Mouse (Mus musculus): Measurements from ENCODE around the gene Ube2c. TPM values are rescaled to one million over a fixed set of nuclear protein-coding genes. Genes with fewer than 3 reads are reported as not detected.

Gene Ube2c
- polyA plus RNA-seq (2016; fragmentation: Nextera tagmentation; extraction: Ambion mirVana), result 472 and 488 TPM in 2 replicates

- ATAC-seq (ENCODE audit: insufficient number of reproducible peaks, insufficient read depth, low FRiP score, low TSS enrichment), result peak; percentile 99
- WGBS, result 2% methylated on average over 53 of the region's 53 CpGs
- H3K36me3 ChIP-seq, result peaks cover 56% of the 10 kb centered on the region
Measured at GRCm38 (mm10) chr2:164769258-164770037, at the start of gene Ube2c. Gene Ube2c (plus strand): TSS chr2:164769898.

GRCm38 (mm10) chr2:164723276-164723675 lies 46.4 kb upstream of the Ube2c start:
- no peaks in the 10 kb centered on the region; the same call in 1 of the 2 replicates for H3K4me1 ChIP-seq
- H3K4me3 ChIP-seq, result no peak overlapping the region
- no peaks in the 10 kb centered on the region for H3K27me3 ChIP-seq
- H3K9ac ChIP-seq, result no peak overlapping the region
- no peaks in the 10 kb centered on the region for H3K36me3 ChIP-seq
- no peaks in the 10 kb centered on the region for H3K9me3 ChIP-seq
- H3K4me2 ChIP-seq (replicated peaks), result no peak overlapping the region
- 48% methylated on average over 4 of the region's 4 CpGs for WGBS
- no peak for ATAC-seq (ENCODE audit: insufficient number of reproducible peaks, insufficient read depth, low FRiP score, low TSS enrichment)
- no peak overlapping the region for H3K27ac ChIP-seq

More at GRCm38 (mm10) chr2:164769258-164770037, at the start of gene Ube2c:
- peak within 1 kb of the TSS; percentile 80 for H3K4me2 ChIP-seq (replicated peaks)
- peak within 1 kb of the TSS; percentile 79 for H3K9ac ChIP-seq
- H3K27me3 ChIP-seq, result no peaks in the 10 kb centered on the region
- no peaks in the 10 kb centered on the region for H3K9me3 ChIP-seq
- H3K27ac ChIP-seq, result peak within 1 kb of the TSS; percentile 64
- H3K4me1 ChIP-seq, result peaks cover 23% of the 10 kb centered on the region
- peak within 1 kb of the TSS; percentile 91 for H3K4me3 ChIP-seq

- Histone ChIP-seq H3K9me3 (no peaks in the 10 kb centered on the region), H3K4me1 (no peaks in the 10 kb centered on the region), H3K9ac (no peak overlapping the region), H3K27ac (no peak overlapping the region), H3K27me3 (no peaks in the 10 kb centered on the region), H3K36me3 (no peaks in the 10 kb centered on the region), H3K4me3 (no peak overlapping the region), H3K4me2 (replicated peaks) (no peak overlapping the region)
- no peak for ATAC-seq (ENCODE audit: insufficient number of reproducible peaks, insufficient read depth, low FRiP score, low TSS enrichment)
- WGBS, result 20% methylated on average over 6 of the region's 6 CpGs
Measured at GRCm38 (mm10) chr2:164725895-164726619, 43.6 kb upstream of the Ube2c start.

GRCm38 (mm10) chr2:164731719-164732118 lies 38.0 kb upstream of the Ube2c start:
- no peaks in the 10 kb centered on the region for H3K4me1 ChIP-seq
- H3K9ac ChIP-seq, result no peak overlapping the region
- no peaks in the 10 kb centered on the region for H3K36me3 ChIP-seq
- WGBS, result 78% methylated on average over 5 of the region's 5 CpGs
- no peaks in the 10 kb centered on the region for H3K9me3 ChIP-seq
- no peak overlapping the region for H3K27ac ChIP-seq
- no peaks in the 10 kb centered on the region for H3K27me3 ChIP-seq
- no peak for ATAC-seq (ENCODE audit: insufficient number of reproducible peaks, insufficient read depth, low FRiP score, low TSS enrichment)
- H3K4me2 ChIP-seq (replicated peaks), result no peak overlapping the region
- H3K4me3 ChIP-seq, result no peak overlapping the region

GRCm38 (mm10) chr2:164733259-164733658 lies 36.4 kb upstream of the Ube2c start:
- H3K4me2 ChIP-seq (replicated peaks), result no peak overlapping the region
- no peak overlapping the region for H3K4me3 ChIP-seq
- no peak for ATAC-seq (ENCODE audit: insufficient number of reproducible peaks, insufficient read depth, low FRiP score, low TSS enrichment)
- no peak overlapping the region for H3K9ac ChIP-seq
- no peaks in the 10 kb centered on the region for H3K27me3 ChIP-seq
- no peaks in the 10 kb centered on the region for H3K4me1 ChIP-seq
- no peaks in the 10 kb centered on the region for H3K9me3 ChIP-seq
- no peak overlapping the region for H3K27ac ChIP-seq
- H3K36me3 ChIP-seq, result no peaks in the 10 kb centered on the region
- WGBS, result 89% methylated on average over 2 of the region's 2 CpGs

- H3K9me3 ChIP-seq, result no peaks in the 10 kb centered on the region
- ATAC-seq (ENCODE audit: insufficient number of reproducible peaks, insufficient read depth, low FRiP score, low TSS enrichment), result no peak
- H3K4me3 ChIP-seq, result no peak overlapping the region
- no peak overlapping the region for H3K27ac ChIP-seq
- 87% methylated on average over 5 of the region's 5 CpGs for WGBS
- H3K27me3 ChIP-seq, result no peaks in the 10 kb centered on the region
- H3K9ac ChIP-seq, result no peak overlapping the region
- H3K4me2 ChIP-seq (replicated peaks), result no peak overlapping the region
- no peaks in the 10 kb centered on the region for H3K4me1 ChIP-seq
- H3K36me3 ChIP-seq, result no peaks in the 10 kb centered on the region
Measured at GRCm38 (mm10) chr2:164734839-164735238, 34.9 kb upstream of the Ube2c start.

- no peaks in the 10 kb centered on the region for H3K9me3 ChIP-seq
- no peaks in the 10 kb centered on the region for H3K36me3 ChIP-seq
- ATAC-seq (ENCODE audit: insufficient number of reproducible peaks, insufficient read depth, low FRiP score, low TSS enrichment), result no peak
- no peaks in the 10 kb centered on the region for H3K27me3 ChIP-seq
- 83% methylated on average over 5 of the region's 5 CpGs for WGBS
- H3K4me1 ChIP-seq, result no peaks in the 10 kb centered on the region
- no peak overlapping the region for H3K4me3 ChIP-seq
- no peak overlapping the region for H3K27ac ChIP-seq
- no peak overlapping the region for H3K4me2 ChIP-seq (replicated peaks)
- H3K9ac ChIP-seq, result no peak overlapping the region
Measured at GRCm38 (mm10) chr2:164735446-164735845, 34.3 kb upstream of the Ube2c start.

GRCm38 (mm10) chr2:164737377-164738090 lies 32.2 kb upstream of the Ube2c start:
- H3K4me1 ChIP-seq, result no peaks in the 10 kb centered on the region
- WGBS, result 73% methylated on average over 3 of the region's 3 CpGs
- H3K4me2 ChIP-seq (replicated peaks), result no peak overlapping the region

GRCm38 (mm10) chr2:164739876-164740275 lies 29.8 kb upstream of the Ube2c start:
- 47% methylated on average over 7 of the region's 7 CpGs for WGBS
- Histone ChIP-seq H3K9me3 (no peaks in the 10 kb centered on the region), H3K4me2 (replicated peaks) (no peak overlapping the region), H3K36me3 (no peaks in the 10 kb centered on the region), H3K4me1 (peaks cover under 1% of the 10 kb centered on the region; the same call in 1 of the 2 replicates), H3K4me3 (no peak overlapping the region), H3K9ac (no peak overlapping the region), H3K27me3 (no peaks in the 10 kb centered on the region), H3K27ac (no peak overlapping the region)
- ATAC-seq (ENCODE audit: insufficient number of reproducible peaks, insufficient read depth, low FRiP score, low TSS enrichment), result no peak

More at GRCm38 (mm10) chr2:164737377-164738090, 32.2 kb upstream of the Ube2c start:
- no peak overlapping the region for H3K4me3 ChIP-seq
- no peak overlapping the region for H3K9ac ChIP-seq
- no peak for ATAC-seq (ENCODE audit: insufficient number of reproducible peaks, insufficient read depth, low FRiP score, low TSS enrichment)
- no peaks in the 10 kb centered on the region for H3K36me3 ChIP-seq
- H3K27me3 ChIP-seq, result no peaks in the 10 kb centered on the region
- H3K27ac ChIP-seq, result no peak overlapping the region
- H3K9me3 ChIP-seq, result no peaks in the 10 kb centered on the region

GRCm38 (mm10) chr2:164744987-164745386 lies 24.7 kb upstream of the Ube2c start:
- no peak overlapping the region for H3K27ac ChIP-seq
- peaks cover 16% of the 10 kb centered on the region; the same call in 1 of the 2 replicates for H3K36me3 ChIP-seq
- H3K27me3 ChIP-seq, result no peaks in the 10 kb centered on the region
- no peaks in the 10 kb centered on the region for H3K9me3 ChIP-seq
- H3K4me3 ChIP-seq, result peak overlapping the region; percentile 77
- peak overlapping the region; percentile 83 for H3K9ac ChIP-seq
- peak overlapping the region; percentile 75 for H3K4me2 ChIP-seq (replicated peaks)
- H3K4me1 ChIP-seq, result peaks cover 12% of the 10 kb centered on the region
- 72% methylated on average over 13 of the region's 13 CpGs for WGBS
- ATAC-seq (ENCODE audit: insufficient number of reproducible peaks, insufficient read depth, low FRiP score, low TSS enrichment), result no peak

- Histone ChIP-seq H3K36me3 (peaks cover 22% of the 10 kb centered on the region), H3K4me3 (peak within 1 kb of the TSS; percentile 77), H3K9ac (peak within 1 kb of the TSS; percentile 83), H3K27ac (peak within 1 kb of the TSS; percentile 52; the same call in 1 of the 2 replicates), H3K9me3 (no peaks in the 10 kb centered on the region), H3K27me3 (no peaks in the 10 kb centered on the region), H3K4me2 (replicated peaks) (peak within 1 kb of the TSS; percentile 75), H3K4me1 (peaks cover 12% of the 10 kb centered on the region)
- WGBS, result under 1% methylated on average over 66 of the region's 70 CpGs
- ATAC-seq (ENCODE audit: insufficient number of reproducible peaks, insufficient read depth, low FRiP score, low TSS enrichment), result peak; percentile 87
Measured at GRCm38 (mm10) chr2:164745843-164746479, 23.7 kb upstream of the Ube2c start, which contains the start of the genes Wfdc3 and Dnttip1. Gene Wfdc3 (minus strand): TSS chr2:164745931. Gene Dnttip1 (plus strand): TSS chr2:164745983.
